Mouse (Mus musculus) liver, adult 2 months (tissue): ENCODE measurements around the gene Map2k4.

Experiments used
- CTCF ChIP-seq: fragments of 200-500 bp; IDR thresholded peaks from 2 replicates; pipeline ENCODE4 v1.5.1; 2011; ENCODE audit warnings: low read depth, low read length, control low read depth
- POLR2A ChIP-seq: fragments of 200-500 bp; IDR thresholded peaks from 2 replicates; pipeline ENCODE4 v1.6.1; 2011; ENCODE audit warnings: low read length, control low read depth; ENCODE audit not compliant: insufficient read depth; ENCODE audit errors: extremely low read depth

DNA sequence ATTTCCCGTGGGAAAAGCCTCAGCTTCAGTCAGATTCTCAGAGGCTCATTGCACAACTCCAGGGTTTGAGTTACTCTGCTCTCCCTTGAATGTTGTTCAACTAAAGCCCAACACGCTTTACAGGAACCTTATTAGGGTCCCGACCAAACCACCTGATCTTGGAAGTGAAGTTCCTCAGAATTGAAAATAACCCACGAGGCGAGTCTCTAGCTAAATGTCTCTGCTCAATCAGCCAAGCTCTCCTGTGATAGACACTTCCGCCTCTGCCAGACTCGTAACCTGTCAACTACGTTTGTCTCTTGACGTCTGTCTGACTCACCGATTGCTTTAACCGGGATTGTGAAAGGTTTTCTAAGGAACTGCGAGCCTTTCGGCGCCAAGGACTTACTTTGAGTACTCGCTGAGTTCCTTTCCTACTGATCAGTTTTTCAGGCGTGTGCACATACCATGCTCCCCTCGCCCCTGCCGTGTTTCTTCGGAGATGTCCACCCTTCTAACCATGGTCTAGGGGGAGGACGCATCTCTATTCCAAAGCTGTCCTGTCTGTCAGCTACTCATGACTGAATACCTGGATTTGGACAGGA is 18.3 kb upstream of the Map2k4 start:
- TF ChIP-seq POLR2A (no peak), CTCF (no peak)
